Mouse (Mus musculus) layer of hippocampus, adult 18-20 months (tissue): ENCODE measurements around the gene Kalrn. TPM values are rescaled to one million over a fixed set of nuclear protein-coding genes. Genes with fewer than 3 reads are reported as not detected.

ENCODE experiments used
- DNase-seq, 2 experiments: peaks; one replicate each; pipeline ENCODE4 v3.0.0; 2022; ENCODE audit warnings: low spot score in 2 of 2
- total RNA-seq, 2 experiments: library from RNA; stranded (reverse); gene quantifications; 2 replicates each; pipeline ENCODE4 v1.2.3; 2021

Kalrn gene
- total RNA-seq, 2 experiments from 2014 or later, result 468 to 527 TPM

GRCm38 (mm10) chr16:34207972-34208371 is 365.4 kb downstream of the Kalrn start:
- DNase-seq, result no peak

GRCm38 (mm10) chr16:34204527-34205139 is 368.7 kb downstream of the Kalrn start:
- DNase-seq, result no peak

DNA sequence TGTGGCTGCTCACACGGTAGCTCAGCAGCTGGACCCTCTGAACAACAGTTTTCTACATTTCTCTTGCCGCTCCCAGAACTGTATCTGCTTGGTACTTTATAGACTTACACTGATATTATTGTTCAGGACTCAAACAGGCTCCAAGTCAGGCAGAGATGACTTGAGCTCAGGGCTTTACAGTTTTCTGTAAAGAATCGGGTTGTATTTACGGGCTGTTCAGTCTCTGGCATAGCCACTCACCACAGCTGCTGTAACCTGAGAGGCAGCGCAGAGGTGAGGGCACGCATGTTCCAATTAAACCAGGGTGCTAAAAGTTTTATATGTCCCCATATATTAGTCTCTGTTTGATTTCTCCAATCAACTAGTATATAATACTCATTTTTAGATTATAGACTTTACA is 373.8 kb downstream of the Kalrn start:
- DNase-seq, result no peak

GRCm38 (mm10) chr16:34192959-34193842 is 380.1 kb downstream of the Kalrn start:
- DNase-seq, result peak in 1 of 2 experiments; percentile 72

- no peak for DNase-seq
These were observed 388.6 kb downstream of the Kalrn start for GRCm38 (mm10) chr16:34184721-34185120.

DNA sequence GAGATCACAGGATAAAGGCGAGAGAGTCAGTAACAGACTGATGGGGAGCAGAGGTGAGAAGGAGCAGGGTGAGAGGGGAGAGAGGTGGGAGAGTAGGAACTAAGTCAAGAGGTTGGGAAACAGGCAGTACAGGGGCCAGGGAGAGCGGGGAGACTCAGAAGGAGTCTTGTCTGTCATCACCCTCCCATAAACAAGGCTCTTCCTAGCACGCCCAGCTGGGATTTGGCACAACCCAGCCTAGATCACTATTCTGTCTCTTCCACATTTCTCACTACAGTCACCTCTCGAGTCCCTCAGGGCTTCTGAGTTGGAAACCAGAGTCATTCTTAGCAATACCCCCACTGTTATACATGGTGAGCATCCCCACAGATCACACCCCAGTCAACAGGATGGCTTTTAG is 390.1 kb downstream of the Kalrn start:
- DNase-seq, result no peak

DNA sequence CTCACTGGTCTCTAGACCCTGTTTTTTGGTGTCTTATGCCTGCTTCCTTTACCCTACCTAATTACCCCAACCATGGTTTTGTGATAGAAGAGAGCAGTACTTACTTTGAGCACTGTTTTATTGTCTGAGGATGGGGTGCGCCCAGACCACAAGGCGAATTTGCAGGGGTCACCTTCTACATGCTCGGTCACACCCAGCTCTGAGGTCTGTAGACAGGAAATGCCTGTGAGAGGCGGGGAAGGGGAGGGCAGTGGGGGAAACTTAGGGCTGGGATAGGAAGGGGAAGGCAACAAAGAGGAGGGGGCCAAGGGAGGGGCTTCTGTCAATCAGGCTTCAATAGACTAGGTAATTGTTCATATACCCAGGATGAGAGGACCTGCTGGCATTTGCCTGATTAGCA is 397.7 kb downstream of the Kalrn start:
- DNase-seq, result no peak

DNA sequence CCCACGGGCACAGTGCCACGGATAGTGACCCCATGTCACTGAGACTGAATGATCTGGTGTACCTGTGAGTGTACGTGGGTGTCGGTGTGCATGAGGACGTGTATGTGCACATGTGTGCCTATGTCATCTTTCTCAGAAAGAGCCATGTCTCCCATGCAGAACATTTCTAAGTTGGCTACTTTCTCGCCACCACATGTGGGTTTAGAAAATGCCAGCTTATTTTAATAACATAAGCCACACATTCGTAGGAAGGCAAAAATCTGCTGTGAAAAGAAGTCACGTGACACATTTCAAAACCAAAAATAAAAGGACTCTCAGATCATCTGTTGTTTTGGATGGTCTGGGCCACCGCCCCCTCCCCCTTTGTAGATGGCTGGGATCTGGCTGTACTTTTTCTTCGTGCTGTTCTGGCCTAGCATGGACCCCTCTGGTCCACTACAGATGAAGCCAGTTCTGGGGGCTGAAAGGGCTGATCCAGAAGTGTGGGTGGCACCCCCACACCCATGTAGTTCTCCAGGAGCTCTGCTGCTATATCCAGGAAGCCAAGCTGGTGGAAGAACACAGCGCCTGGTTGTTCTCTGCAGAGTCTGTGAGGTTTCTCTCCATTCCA is 400.7 kb downstream of the Kalrn start:
- DNase-seq, result peak; percentile 81 to 89

GRCm38 (mm10) chr16:34167042-34167441 is 406.3 kb downstream of the Kalrn start:
- DNase-seq, result no peak

DNA sequence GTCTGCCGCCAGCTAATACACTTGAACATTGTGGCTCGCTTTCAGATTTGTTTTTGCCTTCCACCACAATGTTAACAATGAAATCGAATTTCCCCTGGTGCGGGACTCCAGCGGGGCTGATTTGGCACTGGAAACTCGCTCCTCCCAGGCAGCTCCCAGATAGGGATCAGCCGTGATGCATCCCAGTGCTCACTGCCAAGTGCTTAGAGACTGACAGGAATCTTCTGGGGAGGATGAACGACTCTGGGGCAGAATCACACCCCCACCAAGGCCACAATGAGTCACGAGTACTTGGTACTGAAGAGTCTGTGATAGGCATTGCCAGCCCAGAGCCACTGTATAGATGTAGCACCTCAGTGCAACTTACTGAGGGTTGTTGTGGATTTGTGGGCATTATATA is 410.2 kb downstream of the Kalrn start:
- DNase-seq, result peak in 1 of 2 experiments; percentile 45

DNA sequence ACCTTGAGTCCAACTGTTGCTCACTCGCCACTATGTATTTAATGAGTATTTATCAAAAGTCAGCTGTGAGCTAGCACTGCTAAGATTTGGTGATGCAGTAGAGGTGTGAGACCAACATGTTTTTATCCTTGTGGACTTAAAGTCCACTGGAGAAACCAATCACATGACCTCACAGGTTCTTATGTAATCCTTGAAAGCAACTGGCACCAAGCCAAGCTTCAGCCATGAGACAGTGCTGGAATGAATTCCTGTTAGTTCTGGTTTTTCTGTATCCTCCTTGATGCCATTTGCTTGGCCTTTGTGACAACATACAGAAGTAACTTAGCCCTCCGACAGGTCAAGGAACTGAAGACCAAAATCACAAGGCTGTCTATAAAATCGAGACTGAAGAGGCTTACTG is 413.8 kb downstream of the Kalrn start:
- DNase-seq, result no peak

- no peak for DNase-seq
These were observed 415.8 kb downstream of the Kalrn start for GRCm38 (mm10) chr16:34157386-34158135.

- DNase-seq, result no peak
These were observed 417.6 kb downstream of the Kalrn start for GRCm38 (mm10) chr16:34155696-34156095.

- DNase-seq, result no peak
These were observed 418.4 kb downstream of the Kalrn start for GRCm38 (mm10) chr16:34154903-34155302.

DNA sequence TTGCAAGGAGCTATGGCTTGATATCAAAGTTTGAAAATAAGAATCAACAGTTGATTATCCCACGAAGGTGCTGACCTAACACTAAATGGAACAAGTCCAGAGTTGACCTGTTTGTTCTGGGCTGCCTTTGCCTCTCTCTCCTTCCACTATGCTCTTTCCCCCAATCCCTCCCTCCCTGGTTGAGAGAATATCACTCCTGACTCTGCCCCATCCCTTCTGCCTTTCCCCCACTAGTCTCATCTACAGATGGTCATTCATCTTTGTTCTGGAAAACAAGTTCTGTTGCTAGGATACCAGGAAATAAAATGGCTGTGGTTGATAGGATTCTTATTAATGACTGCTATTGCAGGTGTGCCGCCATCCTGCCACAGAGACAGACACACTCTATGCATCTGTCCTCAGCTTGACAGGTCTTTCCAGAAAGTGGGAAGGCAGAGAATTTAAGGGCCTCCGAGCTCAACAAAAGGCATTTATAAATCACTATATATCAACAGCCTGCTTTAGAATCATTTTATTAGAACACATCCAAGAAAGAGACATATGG is 421.7 kb downstream of the Kalrn start:
- DNase-seq, result no peak

GRCm38 (mm10) chr16:34141670-34142069 is 431.7 kb downstream of the Kalrn start:
- DNase-seq, result no peak

DNA sequence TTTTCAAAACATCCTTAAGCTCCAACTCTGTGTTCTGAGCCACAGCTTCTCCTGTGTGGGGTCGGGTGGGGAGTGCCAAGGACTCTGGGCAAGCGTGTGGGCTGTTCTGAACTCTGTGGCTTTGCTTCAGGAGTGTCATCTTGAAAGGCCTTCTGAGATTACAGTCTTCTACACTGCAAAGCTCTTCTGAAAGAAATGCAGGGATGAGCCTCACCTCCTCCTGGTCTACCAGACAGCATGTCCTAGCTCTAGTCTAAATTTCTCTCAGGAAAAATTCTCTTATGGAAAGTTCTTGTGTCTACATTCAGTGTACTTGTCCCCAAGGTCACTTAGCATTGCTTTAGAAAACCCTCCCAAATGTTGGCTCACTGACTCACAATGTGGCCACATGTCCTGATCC is 438.3 kb downstream of the Kalrn start:
- no peak for DNase-seq

DNA sequence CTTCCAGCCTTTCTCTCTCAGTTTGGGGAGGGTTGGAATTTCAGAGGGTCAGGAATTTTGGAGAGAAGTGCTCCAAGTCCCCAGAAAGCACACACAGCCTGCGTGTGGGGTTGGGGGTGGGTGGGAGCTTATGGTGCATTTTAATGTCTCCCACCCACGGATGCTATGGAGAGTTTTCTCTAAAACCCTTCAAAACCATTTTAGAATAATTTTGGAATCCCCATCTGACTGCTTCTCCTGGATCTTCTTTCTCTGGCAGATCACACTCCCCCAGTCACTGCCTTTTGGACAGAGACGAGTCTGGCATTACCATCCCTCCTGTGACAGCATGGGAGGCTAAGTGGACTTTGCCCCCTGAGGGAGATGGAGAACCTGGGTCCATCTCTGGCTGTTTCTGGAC is 438.7 kb downstream of the Kalrn start:
- peak in 1 of 2 experiments; percentile 68 for DNase-seq

GRCm38 (mm10) chr16:34125595-34125994 is 447.7 kb downstream of the Kalrn start:
- DNase-seq, result peak; percentile 73 to 90

GRCm38 (mm10) chr16:34122486-34122885 is 450.8 kb downstream of the Kalrn start:
- DNase-seq, result no peak

DNA sequence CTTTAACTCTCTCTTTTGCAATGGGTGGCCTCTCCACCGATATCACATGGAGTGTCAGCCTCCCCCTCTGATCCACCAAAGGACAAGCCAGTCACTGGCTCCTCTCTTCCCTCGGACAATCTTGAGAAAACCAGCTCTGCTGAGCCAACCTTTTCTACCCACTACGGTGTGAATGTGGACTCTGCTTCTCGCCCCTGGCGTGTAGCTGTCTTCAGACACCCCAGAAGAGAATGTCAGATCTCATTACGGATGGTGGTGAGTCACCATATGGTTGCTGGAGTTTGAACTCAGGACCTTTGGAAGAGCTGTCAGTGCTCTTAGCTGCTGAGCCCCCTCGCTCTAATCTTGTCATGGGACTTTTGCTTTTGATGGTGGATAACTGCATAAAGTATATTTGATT is 452.0 kb downstream of the Kalrn start:
- no peak for DNase-seq
